Mouse (Mus musculus) myocyte (in vitro differentiated cells): ENCODE measurements around the gene Fam210b. TPM values are rescaled to one million over a fixed set of nuclear protein-coding genes. Genes with fewer than 3 reads are reported as not detected.

ENCODE experiments used
- H3K27me3 ChIP-seq: one replicate; pipeline ENCODE4 v1.6.1; 2011; ENCODE audit not compliant: control insufficient read depth, insufficient read depth, insufficient read length
- H3K36me3 ChIP-seq: one replicate; pipeline ENCODE4 v1.6.1; 2011; ENCODE audit not compliant: control insufficient read depth, insufficient read depth
- H3K4me2 ChIP-seq: one replicate; pipeline ENCODE4 v1.6.1; 2011; ENCODE audit warnings: low read depth, control low read depth
- H3K4me3 ChIP-seq: one replicate; pipeline ENCODE4 v1.5.1; 2011; ENCODE audit warnings: mild to moderate bottlenecking, control low read depth, moderate library complexity
- H3K79me2 ChIP-seq: one replicate; pipeline ENCODE4 v1.6.1; 2011; ENCODE audit not compliant: control insufficient read depth, insufficient read depth
- H3ac ChIP-seq: one replicate; pipeline ENCODE4 v1.6.1; 2011; ENCODE audit not compliant: control insufficient read depth, insufficient read length
- CEBPB ChIP-seq: IDR thresholded peaks from 2 replicates; pipeline ENCODE4 v1.6.1; 2011; ENCODE audit warnings: mild to moderate bottlenecking, moderate library complexity; ENCODE audit not compliant: poor library complexity, insufficient read depth, severe bottlenecking
- E2F4 ChIP-seq: IDR thresholded peaks from one replicate; pipeline ENCODE4 v1.6.1; 2011; ENCODE audit warnings: mild to moderate bottlenecking, control low read depth, moderate library complexity; ENCODE audit not compliant: insufficient read depth
- MAX ChIP-seq: IDR thresholded peaks from one replicate; pipeline ENCODE4 v1.6.1; 2011; ENCODE audit warnings: low read depth, mild to moderate bottlenecking, control low read depth
- MYOD1 ChIP-seq, 3 experiments: IDR thresholded peaks; one replicate each; pipeline ENCODE4 v1.6.1; 2011; ENCODE audit warnings: control low read depth in 2 of 3, low read depth in 2 of 3, mild to moderate bottlenecking in 2 of 3, moderate library complexity in 1 of 3; ENCODE audit not compliant: insufficient read length in 2 of 3, control insufficient read depth in 1 of 3
- MYOG ChIP-seq, 3 experiments: IDR thresholded peaks; one replicate each; pipeline ENCODE4 v1.6.1; 2011; ENCODE audit warnings: control low read depth in 2 of 3, low read depth in 2 of 3, mild to moderate bottlenecking in 2 of 3; ENCODE audit not compliant: insufficient read length in 2 of 3, control insufficient read depth in 1 of 3, insufficient read depth in 1 of 3
- POLR2A ChIP-seq: IDR thresholded peaks from one replicate; pipeline ENCODE4 v1.6.1; 2011; ENCODE audit warnings: low read depth, mild to moderate bottlenecking, control low read depth, moderate library complexity; ENCODE audit not compliant: insufficient read length
- POLR2AphosphoS2 ChIP-seq: IDR thresholded peaks from one replicate; pipeline ENCODE4 v1.6.1; 2011; ENCODE audit warnings: low read depth, control low read depth; ENCODE audit not compliant: insufficient read length
- REST ChIP-seq: IDR thresholded peaks from one replicate; pipeline ENCODE4 v1.6.1; 2011; ENCODE audit warnings: mild to moderate bottlenecking, control low read depth, moderate library complexity; ENCODE audit not compliant: insufficient read depth, insufficient read length
- SRF ChIP-seq: IDR thresholded peaks from one replicate; pipeline ENCODE4 v1.6.1; 2011; ENCODE audit warnings: low read depth; ENCODE audit not compliant: control insufficient read depth, insufficient read length
- TCF12 ChIP-seq: IDR thresholded peaks from one replicate; pipeline ENCODE4 v1.6.1; 2011; ENCODE audit warnings: mild to moderate bottlenecking, control low read depth; ENCODE audit not compliant: poor library complexity, insufficient read depth, severe bottlenecking
- TCF3 ChIP-seq: IDR thresholded peaks from one replicate; pipeline ENCODE4 v1.6.1; 2011; ENCODE audit warnings: low read depth, control low read depth; ENCODE audit not compliant: insufficient read length
- USF1 ChIP-seq: IDR thresholded peaks from one replicate; pipeline ENCODE4 v1.6.1; 2011; ENCODE audit warnings: low read depth, mild to moderate bottlenecking, control low read depth, moderate library complexity
- polyA plus RNA-seq: library from polyadenylated mRNA; unstranded; fragments of >200 nt; fragmentation: generic; extraction: Trizol; gene quantifications from one replicate; pipeline ENCODE4 v1.2.1, GENCODE M21; 2012; ENCODE audit warnings: missing spikeins

Gene Fam210b
- polyA plus RNA-seq, 1 experiment, result 3.9 TPM

- H3K4me2 ChIP-seq, result no peak overlapping the region
- no peak overlapping the region for H3K4me3 ChIP-seq
- peaks cover 24% of the 10 kb centered on the region for H3K27me3 ChIP-seq
Measured at GRCm38 (mm10) chr2:172394671-172395070, 49.3 kb downstream of the Fam210b start.

GRCm38 (mm10) chr2:172395961-172396360 is 50.6 kb downstream of the Fam210b start:
- H3ac ChIP-seq, result no peak overlapping the region

More at GRCm38 (mm10) chr2:172394671-172395070, 49.3 kb downstream of the Fam210b start:
- H3ac ChIP-seq, result no peak overlapping the region
- no peaks in the 10 kb centered on the region for H3K36me3 ChIP-seq
- no peak for TF ChIP-seq E2F4
- TF ChIP-seq REST, result no peak
- no peak for TF ChIP-seq TCF12
- no peak for TF ChIP-seq MYOG (IDR thresholded peaks at IDR 0.05; ENCODE audit: control insufficient read depth in 1 of 3, insufficient read depth in 1 of 3, insufficient read length in 2 of 3, low read depth in 2 of 3)
- no peak for TF ChIP-seq POLR2AphosphoS2
- TF ChIP-seq MYOD1 (IDR thresholded peaks at IDR 0.05; ENCODE audit: control insufficient read depth in 1 of 3, insufficient read length in 2 of 3, low read depth in 2 of 3), result no peak
- no peaks in the 10 kb centered on the region for H3K79me2 ChIP-seq

GRCm38 (mm10) chr2:172399901-172400300 is 54.5 kb downstream of the Fam210b start:
- Histone ChIP-seq H3K27me3 (peaks cover 32% of the 10 kb centered on the region), H3K79me2 (no peaks in the 10 kb centered on the region), H3ac (no peak overlapping the region), H3K36me3 (no peaks in the 10 kb centered on the region), H3K4me2 (no peak overlapping the region), H3K4me3 (no peak overlapping the region)
- TF ChIP-seq REST (no peak), TCF12 (no peak), TCF3 (no peak), MAX (no peak), POLR2A (no peak), E2F4 (no peak), POLR2AphosphoS2 (no peak), USF1 (no peak), SRF (no peak), CEBPB (no peak), MYOD1 (IDR thresholded peaks at IDR 0.05; ENCODE audit: control insufficient read depth in 1 of 3, insufficient read length in 2 of 3, low read depth in 2 of 3) (no peak), MYOG (IDR thresholded peaks at IDR 0.05; ENCODE audit: control insufficient read depth in 1 of 3, insufficient read depth in 1 of 3, insufficient read length in 2 of 3, low read depth in 2 of 3) (no peak)

More at GRCm38 (mm10) chr2:172395961-172396360, 50.6 kb downstream of the Fam210b start:
- Histone ChIP-seq H3K36me3 (no peaks in the 10 kb centered on the region), H3K4me2 (no peak overlapping the region), H3K79me2 (no peaks in the 10 kb centered on the region), H3K27me3 (peaks cover 32% of the 10 kb centered on the region), H3K4me3 (no peak overlapping the region)
- TF ChIP-seq MYOG (IDR thresholded peaks at IDR 0.05; ENCODE audit: control insufficient read depth in 1 of 3, insufficient read depth in 1 of 3, insufficient read length in 2 of 3, low read depth in 2 of 3) (no peak), MAX (no peak), SRF (no peak), USF1 (no peak), CEBPB (no peak), POLR2A (no peak)

- H3K79me2 ChIP-seq, result no peaks in the 10 kb centered on the region
- no peaks in the 10 kb centered on the region for H3K36me3 ChIP-seq
- no peak overlapping the region for H3ac ChIP-seq
- H3K27me3 ChIP-seq, result peaks cover 32% of the 10 kb centered on the region
- no peak overlapping the region for H3K4me2 ChIP-seq
- TF ChIP-seq MYOG (IDR thresholded peaks at IDR 0.05; ENCODE audit: control insufficient read depth in 1 of 3, insufficient read depth in 1 of 3, insufficient read length in 2 of 3, low read depth in 2 of 3) (peak in 1 of 3 experiments; percentile 36), TCF3 (no peak), TCF12 (no peak), REST (no peak), E2F4 (no peak), CEBPB (no peak), SRF (no peak), POLR2AphosphoS2 (no peak), MAX (no peak), USF1 (no peak), MYOD1 (IDR thresholded peaks at IDR 0.05; ENCODE audit: control insufficient read depth in 1 of 3, insufficient read length in 2 of 3, low read depth in 2 of 3) (peak in 1 of 3 experiments; percentile 32)
- no peak overlapping the region for H3K4me3 ChIP-seq
Measured at GRCm38 (mm10) chr2:172401116-172401825, 55.9 kb downstream of the Fam210b start.

- no peak overlapping the region for H3K4me3 ChIP-seq
- H3K27me3 ChIP-seq, result peaks cover 11% of the 10 kb centered on the region
- H3K79me2 ChIP-seq, result no peaks in the 10 kb centered on the region
- H3K36me3 ChIP-seq, result no peaks in the 10 kb centered on the region
- H3ac ChIP-seq, result no peak overlapping the region
- TF ChIP-seq POLR2A, result no peak
- TF ChIP-seq MYOD1 (IDR thresholded peaks at IDR 0.05; ENCODE audit: control insufficient read depth in 1 of 3, insufficient read length in 2 of 3, low read depth in 2 of 3), result no peak
- TF ChIP-seq CEBPB, result no peak
- no peak for TF ChIP-seq TCF12
- no peak for TF ChIP-seq USF1
- TF ChIP-seq POLR2AphosphoS2, result no peak
- TF ChIP-seq REST, result no peak
- TF ChIP-seq SRF, result no peak
- TF ChIP-seq MYOG (IDR thresholded peaks at IDR 0.05; ENCODE audit: control insufficient read depth in 1 of 3, insufficient read depth in 1 of 3, insufficient read length in 2 of 3, low read depth in 2 of 3), result no peak
- no peak for TF ChIP-seq E2F4
- no peak for TF ChIP-seq TCF3
- no peak for TF ChIP-seq MAX
- H3K4me2 ChIP-seq, result no peak overlapping the region
Measured at GRCm38 (mm10) chr2:172404239-172404638, 58.9 kb downstream of the Fam210b start.
